Mouse (Mus musculus) CH12.LX (cell line): Measurements from ENCODE around the gene Prn. TPM values are rescaled to one million over a fixed set of nuclear protein-coding genes. Genes with fewer than 3 reads are reported as not detected.

Source experiments
- DNase-seq: peaks from one replicate; pipeline ENCODE4 v3.0.0-alpha.2; 2013; ENCODE audit errors: extremely low read depth
- H3K27ac ChIP-seq: 2 replicates; pipeline ENCODE4 v1.5.1; 2012; ENCODE audit warnings: low read depth, mild to moderate bottlenecking, control low read depth, moderate library complexity; ENCODE audit not compliant: insufficient read depth
- H3K27me3 ChIP-seq: replicated peaks from 2 replicates; pipeline ENCODE3; 2012; ENCODE audit warnings: inconsistent platforms
- H3K36me3 ChIP-seq, 2 experiments: replicated peaks in 1 of 2; 2 replicates each; pipeline versions ENCODE3 to v1.6.1; 2012; ENCODE audit warnings: inconsistent platforms in 1 of 2, low read length in 1 of 2, mild to moderate bottlenecking in 1 of 2, mixed read lengths in 1 of 2, moderate library complexity in 1 of 2; ENCODE audit not compliant: control insufficient read depth in 1 of 2, insufficient read depth in 1 of 2
- H3K4me1 ChIP-seq, 2 experiments: 2 replicates each; pipeline ENCODE4 v1.6.1; 2012; ENCODE audit warnings: inconsistent platforms in 1 of 2, moderate library complexity in 1 of 2; ENCODE audit not compliant: insufficient read depth in 2 of 2, control insufficient read depth in 1 of 2
- H3K4me2 ChIP-seq: 2 replicates; pipeline ENCODE4 v1.6.1; 2012; ENCODE audit warnings: low read depth, mild to moderate bottlenecking, control low read depth; ENCODE audit not compliant: poor library complexity, insufficient read depth, severe bottlenecking
- H3K4me3 ChIP-seq, 3 experiments: fragments of 150-350 bp in 1 of 3; sonication (generic) in 1 of 3; replicated peaks in 1 of 3; 2 replicates each; pipeline versions ENCODE3 to v1.5.1; 2011 to 2012; ENCODE audit warnings: low read depth in 2 of 3, low read length in 2 of 3, mild to moderate bottlenecking in 2 of 3, moderate library complexity in 2 of 3, control low read depth in 1 of 3, improper control_type of control experiment in 1 of 3, inconsistent platforms in 1 of 3, mixed read lengths in 1 of 3; ENCODE audit not compliant: poor library complexity in 1 of 3
- H3K79me2 ChIP-seq: replicated peaks from 2 replicates; pipeline ENCODE4 v1.6.1; 2012; ENCODE audit warnings: mild to moderate bottlenecking, moderate library complexity; ENCODE audit not compliant: control insufficient read depth, poor library complexity, insufficient read depth, severe bottlenecking; ENCODE audit errors: extremely low read depth
- H3K9ac ChIP-seq: 2 replicates; pipeline ENCODE4 v1.6.1; 2012; ENCODE audit warnings: low read depth, mild to moderate bottlenecking, control low read depth, moderate library complexity; ENCODE audit not compliant: insufficient read depth
- H3K9me3 ChIP-seq: replicated peaks from 2 replicates; pipeline ENCODE3; 2012; ENCODE audit warnings: low read length, inconsistent platforms, mixed read lengths
- BHLHE40 ChIP-seq: IDR thresholded peaks from 2 replicates; pipeline ENCODE4 v1.6.1; 2011; ENCODE audit warnings: mild to moderate bottlenecking, low read depth, low read length, improper control_type of control experiment
- CHD1 ChIP-seq: IDR thresholded peaks from 2 replicates; pipeline ENCODE4 v1.6.1; 2012; ENCODE audit warnings: low read depth, low read length, improper control_type of control experiment, inconsistent platforms
- ELF1 ChIP-seq: IDR thresholded peaks from 2 replicates; pipeline ENCODE4 v1.6.1; 2014; ENCODE audit warnings: low read depth, mild to moderate bottlenecking, inconsistent platforms, low read length, improper control_type of control experiment
- EP300 ChIP-seq: IDR thresholded peaks from 2 replicates; pipeline ENCODE4 v1.6.1; 2011; ENCODE audit warnings: low read length, improper control_type of control experiment
- ETS1 ChIP-seq: conservative IDR thresholded peaks from 2 replicates; pipeline ENCODE4 v1.6.1; 2012; ENCODE audit warnings: low read depth, mild to moderate bottlenecking, inconsistent platforms, low read length, improper control_type of control experiment, moderate library complexity
- HCFC1 ChIP-seq: IDR thresholded peaks from 2 replicates; pipeline ENCODE4 v1.6.1; 2012; ENCODE audit warnings: low read depth, mild to moderate bottlenecking, inconsistent platforms, low read length, improper control_type of control experiment
- JUN ChIP-seq: IDR thresholded peaks from 2 replicates; pipeline ENCODE4 v1.6.1; 2011; ENCODE audit warnings: low read depth, mild to moderate bottlenecking, low read length, improper control_type of control experiment, moderate library complexity; ENCODE audit not compliant: insufficient read depth
- JUND ChIP-seq: conservative IDR thresholded peaks from 2 replicates; pipeline ENCODE4 v1.6.1; 2011; ENCODE audit warnings: low read depth, low read length, improper control_type of control experiment
- MAX ChIP-seq: IDR thresholded peaks from 2 replicates; pipeline ENCODE4 v1.6.1; 2011; ENCODE audit warnings: low read length, improper control_type of control experiment
- PAX5 ChIP-seq: IDR thresholded peaks from 2 replicates; pipeline ENCODE4 v1.6.1; 2012; ENCODE audit warnings: low read length, inconsistent platforms, mixed read lengths
- RAD21 ChIP-seq: IDR thresholded peaks from 2 replicates; pipeline ENCODE4 v1.6.1; 2011; ENCODE audit warnings: low read depth, mild to moderate bottlenecking, low read length, improper control_type of control experiment, moderate library complexity
- RCOR1 ChIP-seq: conservative IDR thresholded peaks from 2 replicates; pipeline ENCODE4 v1.6.1; 2012; ENCODE audit warnings: low read depth, mild to moderate bottlenecking, inconsistent platforms, low read length, improper control_type of control experiment
- SMC3 ChIP-seq: IDR thresholded peaks from 2 replicates; pipeline ENCODE4 v1.6.1; 2011; ENCODE audit warnings: low read depth, low read length, improper control_type of control experiment
- TCF12 ChIP-seq: IDR thresholded peaks from 2 replicates; pipeline ENCODE4 v1.6.1; 2014; ENCODE audit warnings: low read depth, mild to moderate bottlenecking, inconsistent platforms, low read length, improper control_type of control experiment
- ZC3H11A ChIP-seq: IDR thresholded peaks from 2 replicates; pipeline ENCODE4 v1.6.1; 2012; ENCODE audit warnings: low read depth, mild to moderate bottlenecking, inconsistent platforms, low read length, improper control_type of control experiment
- ZNF384 ChIP-seq: IDR thresholded peaks from 2 replicates; pipeline ENCODE4 v1.6.1; 2012; ENCODE audit warnings: low read depth, low read length, improper control_type of control experiment, inconsistent platforms
- dilution Hi-C: fragments of 300-500 bp; cut with MboI; formaldehyde crosslinking; loops from 2 replicates; pipeline ENCODE4 v1.14.3; 2020; ENCODE audit warnings: low sequenced_read_pairs; ENCODE audit not compliant: extremely low pct_unique_long_range_greater_than_20kb, extremely low pct_ligation_motif_present
- in situ Hi-C: fragments of 300-500 bp; cut with MboI; formaldehyde crosslinking; loops from 3 replicates; pipeline ENCODE4 v1.14.3; 2019; ENCODE audit warnings: low sequenced_read_pairs, low pct_ligation_motif_present, low pct_unique_long_range_greater_than_20kb, mixed read lengths
- polyA plus RNA-seq: library from polyadenylated mRNA; unstranded; fragments of >175 nt; gene quantifications from 2 replicates; pipeline ENCODE4 v1.2.1, GENCODE M21; 2012; ENCODE audit warnings: low read depth; ENCODE audit not compliant: insufficient read length
- total RNA-seq, 2 experiments: library from RNA; depleted of rRNA; stranded (reverse); fragments of 300-350 nt in 1 of 2; fragments of >200 nt in 1 of 2; gene quantifications; 2 replicates each; pipeline ENCODE4 v1.2.3; 2012 to 2014

Gene Prn
- total and polyA plus RNA-seq, 3 experiments: not detected

- Histone ChIP-seq H3K27me3 (no peaks in the 10 kb centered on the region), H3K4me1 (peaks cover 38 to 73% of the 10 kb centered on the region in 2 experiments), H3K79me2 (no peaks in the 10 kb centered on the region), H3K36me3 (peaks cover 65 to 85% of the 10 kb centered on the region in 2 experiments), H3K4me2 (peak overlapping the region; percentile 34; the same call in 1 of the 2 replicates), H3K4me3 (no peak overlapping the region), H3K27ac (peak overlapping the region; percentile 97), H3K9me3 (no peaks in the 10 kb centered on the region), H3K9ac (peak overlapping the region; percentile 35)
- DNase-seq: no peak
- dilution Hi-C loops: no loop called here
- no peak for TF ChIP-seq PAX5
- no peak for TF ChIP-seq HCFC1
- TF ChIP-seq ZC3H11A: no peak
- TF ChIP-seq JUN: no peak
- TF ChIP-seq TCF12: no peak
- TF ChIP-seq ELF1: no peak
- TF ChIP-seq EP300: no peak
- no peak for TF ChIP-seq ETS1
- TF ChIP-seq RAD21: no peak
- TF ChIP-seq CHD1: no peak
- no peak for TF ChIP-seq JUND
- no peak for TF ChIP-seq MAX
- no peak for TF ChIP-seq SMC3
- no peak for TF ChIP-seq RCOR1
- TF ChIP-seq BHLHE40: no peak
- TF ChIP-seq ZNF384: no peak
- in situ Hi-C loops: loop anchor here (10.0 kb wide), 1 partner anchor 109 kb away; no protein-coding TSS in a partner anchor
Observed at GRCm38 (mm10) chr2:132005445-132005844, 95.7 kb downstream of the Prn start.

Other genes starting within 250 kb of the Prn start
- not detected in 2 replicates for gene Erv3, start 50.2 kb upstream of the Prn start, total RNA-seq (2012; rRNA removed)
- not detected in 2 replicates for gene Erv3, start 50.2 kb upstream of the Prn start, total RNA-seq (2014; rRNA removed)
- gene Erv3, start 50.2 kb upstream of the Prn start, polyA plus RNA-seq: not detected in 2 replicates
- gene Prnp, start within 50 bp of the Prn start, total RNA-seq (2012; rRNA removed): 3.5 and 4.5 TPM in 2 replicates
- 5.7 and 6.8 TPM in 2 replicates for gene Prnp, start within 50 bp of the Prn start, total RNA-seq (2014; rRNA removed)
- 4.3 and 6.4 TPM in 2 replicates for gene Prnp, start within 50 bp of the Prn start, polyA plus RNA-seq
- gene Prnd, start 40.9 kb downstream of the Prn start, total RNA-seq (2012; rRNA removed): 0.76 and 1.0 TPM in 2 replicates
- 4.7 and 5.6 TPM in 2 replicates for gene Prnd, start 40.9 kb downstream of the Prn start, total RNA-seq (2014; rRNA removed)
- 11.4 and 12.8 TPM in 2 replicates for gene Prnd, start 40.9 kb downstream of the Prn start, polyA plus RNA-seq
- 44.4 and 45.3 TPM in 2 replicates for gene Rassf2, start 120.3 kb downstream of the Prn start, total RNA-seq (2012; rRNA removed)
- 30.2 and 33.8 TPM in 2 replicates for gene Rassf2, start 120.3 kb downstream of the Prn start, total RNA-seq (2014; rRNA removed)
- 60.4 and 61.5 TPM in 2 replicates for gene Rassf2, start 120.3 kb downstream of the Prn start, polyA plus RNA-seq
- gene Slc23a2, start 235.2 kb downstream of the Prn start, total RNA-seq (2012; rRNA removed): 11.8 and 13.4 TPM in 2 replicates
- gene Slc23a2, start 235.2 kb downstream of the Prn start, total RNA-seq (2014; rRNA removed): 10.6 and 11.0 TPM in 2 replicates
- 20.3 and 21.7 TPM in 2 replicates for gene Slc23a2, start 235.2 kb downstream of the Prn start, polyA plus RNA-seq